Mouse (Mus musculus) lung, adult 2 months (tissue): ENCODE data around the gene Hsdl2.

Source experiments
- CTCF ChIP-seq: fragments of 200-500 bp; IDR thresholded peaks from 2 replicates; pipeline ENCODE4 v1.5.1; 2011; ENCODE audit warnings: mild to moderate bottlenecking, low read length, control low read depth; ENCODE audit not compliant: insufficient read depth
- POLR2A ChIP-seq: fragments of 200-500 bp; IDR thresholded peaks from 2 replicates; pipeline ENCODE4 v1.6.1; 2011; ENCODE audit warnings: low read depth, mild to moderate bottlenecking, control low read depth, low read length, borderline replicate concordance; ENCODE audit errors: extremely low read depth

DNA sequence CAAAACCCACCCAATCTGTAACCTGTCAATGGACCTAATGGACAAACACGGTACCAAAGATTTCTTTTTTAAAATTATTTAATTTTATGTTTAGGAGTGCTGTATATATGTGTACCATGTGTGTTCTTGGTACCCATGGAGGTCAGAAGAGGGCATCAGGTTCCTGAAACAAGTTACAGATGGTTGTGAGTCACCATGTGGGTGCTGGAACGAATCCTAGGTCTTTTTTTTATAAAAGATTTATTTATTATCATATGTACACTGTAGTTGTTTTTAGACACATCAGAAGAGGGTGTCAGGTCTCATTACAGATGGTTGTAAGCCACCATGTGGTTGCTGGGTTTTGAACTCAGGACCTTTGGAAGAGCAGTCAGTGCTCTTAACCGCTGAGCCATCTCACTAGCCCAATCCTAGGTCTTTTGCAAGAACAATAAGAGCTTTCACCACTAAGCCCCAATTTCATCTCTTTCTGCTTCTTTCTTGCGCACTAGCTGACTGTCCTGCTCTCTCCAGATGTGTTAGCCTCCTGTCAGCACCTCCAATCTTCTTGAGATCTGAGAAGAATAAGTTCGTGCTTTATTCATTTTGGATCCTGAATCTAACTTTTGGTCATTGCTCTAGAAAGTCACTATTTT, 38.4 kb downstream of the Hsdl2 start:
- TF ChIP-seq CTCF (no peak), POLR2A (no peak)
